Mouse (Mus musculus) cerebellum, postnatal 10 days (tissue): ENCODE data around the gene Map2k2.

Source experiments
- DNase-seq, 2 experiments: peaks; one replicate each; pipeline ENCODE4 v3.0.0; 2021; ENCODE audit warnings: mixed read lengths in 2 of 2

Gene Map2k2

DNA sequence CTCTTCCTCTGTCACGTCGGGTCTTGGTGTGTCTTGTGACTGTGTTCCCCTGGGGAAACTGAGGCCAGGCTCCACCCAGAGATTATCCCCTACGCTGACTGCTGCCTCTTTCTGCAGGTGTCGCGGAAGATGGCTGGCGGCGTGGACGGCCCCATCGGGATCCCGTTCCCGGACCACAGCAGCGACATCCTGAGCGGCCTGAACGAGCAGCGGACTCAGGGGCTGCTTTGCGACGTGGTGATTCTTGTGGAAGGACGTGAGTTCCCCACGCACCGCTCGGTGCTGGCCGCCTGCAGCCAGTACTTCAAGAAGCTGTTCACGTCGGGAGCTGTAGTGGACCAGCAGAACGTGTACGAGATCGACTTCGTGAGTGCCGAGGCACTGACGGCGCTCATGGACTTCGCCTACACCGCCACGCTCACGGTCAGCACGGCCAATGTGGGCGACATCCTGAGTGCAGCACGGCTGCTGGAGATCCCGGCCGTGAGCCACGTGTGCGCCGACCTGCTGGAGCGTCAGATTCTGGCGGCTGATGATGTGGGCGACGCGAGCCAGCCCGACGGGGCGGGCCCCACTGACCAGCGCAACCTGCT is 38.2 kb downstream of the Map2k2 start:
- DNase-seq: no peak

DNA sequence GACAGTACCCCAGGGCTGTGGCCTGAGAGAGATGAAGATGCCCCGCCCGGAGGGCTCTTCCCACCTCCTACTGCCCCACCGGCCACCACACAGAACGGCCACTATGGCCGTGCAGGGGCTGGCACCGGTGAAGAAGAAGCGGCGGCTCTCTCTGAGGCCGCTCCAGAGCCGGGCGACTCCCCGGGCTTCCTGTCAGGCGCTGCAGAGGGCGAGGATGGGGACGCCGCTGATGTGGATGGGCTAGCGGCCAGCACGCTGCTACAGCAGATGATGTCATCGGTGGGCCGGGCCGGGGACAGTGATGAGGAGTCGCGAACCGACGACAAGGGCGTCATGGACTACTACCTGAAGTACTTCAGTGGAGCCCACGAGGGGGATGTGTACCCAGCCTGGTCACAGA is 39.0 kb downstream of the Map2k2 start:
- DNase-seq: no peak

DNA sequence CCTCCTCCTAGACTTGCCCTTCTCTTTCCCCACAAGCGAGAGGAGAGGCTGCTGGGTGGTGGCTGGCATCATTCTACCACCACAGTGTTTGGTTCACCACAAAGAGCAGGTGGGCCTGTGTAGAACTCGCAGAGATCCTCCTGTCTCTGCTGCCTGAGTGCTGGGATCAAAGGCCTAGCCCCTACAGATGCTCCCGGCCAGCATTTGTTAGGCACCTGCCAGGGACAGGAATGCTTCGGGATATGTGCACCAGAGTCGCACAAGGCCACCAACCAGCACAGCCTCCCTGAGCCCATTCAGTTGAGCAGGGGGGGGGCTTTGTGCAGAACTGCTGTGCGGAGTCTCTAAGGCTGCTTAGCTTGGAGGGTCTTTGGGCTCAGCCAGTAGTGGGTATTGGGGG is 39.6 kb downstream of the Map2k2 start:
- DNase-seq: no peak

DNA sequence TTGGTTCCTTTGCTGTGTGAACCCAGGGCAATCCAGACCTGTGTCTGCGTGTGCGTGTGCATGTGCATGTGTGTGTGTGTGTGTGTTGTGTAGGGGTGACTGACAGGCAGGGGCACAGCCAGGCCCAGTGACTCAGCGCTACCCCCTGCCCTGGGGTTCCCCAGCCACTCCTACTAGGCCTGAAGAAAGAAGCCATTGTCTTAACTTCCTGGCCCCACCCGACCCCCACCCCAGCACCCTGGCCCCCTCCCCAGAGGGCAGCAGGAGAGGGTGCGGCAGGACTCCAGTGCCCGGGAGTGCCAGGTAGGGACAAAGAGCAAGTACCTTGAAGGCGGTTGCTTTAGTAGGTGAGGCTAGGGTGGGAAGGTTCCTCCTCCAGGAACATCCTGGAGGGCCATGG is 40.1 kb downstream of the Map2k2 start:
- DNase-seq: no peak

DNA sequence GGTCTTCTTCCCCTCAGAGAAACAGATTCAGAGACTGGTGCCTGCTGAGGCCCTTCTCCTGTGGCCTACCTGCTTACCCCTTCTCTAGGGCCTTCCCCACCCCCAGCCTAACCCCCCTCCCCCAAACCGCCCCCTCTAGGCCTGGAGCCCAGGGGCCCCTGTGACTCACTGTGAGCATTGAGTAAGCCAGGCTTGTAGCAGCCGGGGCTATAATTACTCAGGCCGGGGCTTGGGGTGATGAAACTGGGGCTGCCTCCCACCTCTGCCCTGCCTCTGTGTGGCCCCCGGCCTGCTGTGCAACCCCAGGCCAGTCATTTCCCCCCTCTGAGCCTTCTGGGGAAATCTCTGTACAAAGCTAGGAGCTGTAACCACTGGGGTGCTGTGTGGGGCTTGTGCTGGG is 40.6 kb downstream of the Map2k2 start:
- no peak for DNase-seq

DNA sequence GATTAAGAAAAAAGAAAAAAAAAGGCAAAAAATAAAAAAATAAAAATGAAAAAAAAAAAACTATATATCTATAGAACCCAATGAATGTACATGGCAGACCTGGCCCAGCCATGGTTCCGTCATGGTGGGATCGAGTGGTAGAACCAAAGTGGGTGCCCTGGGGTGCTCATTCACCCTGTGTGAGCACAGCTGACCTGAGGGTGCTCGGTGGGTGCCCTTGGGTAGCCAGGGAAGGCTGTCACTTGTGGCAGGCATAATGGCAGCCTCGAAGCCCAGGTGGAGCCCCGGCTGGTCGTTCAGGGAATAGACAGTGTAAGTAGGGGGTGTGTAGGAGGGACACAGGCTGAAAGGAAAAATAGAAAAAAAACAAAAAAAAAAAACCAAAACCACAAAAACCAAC is 45.5 kb downstream of the Map2k2 start:
- DNase-seq: no peak

DNA sequence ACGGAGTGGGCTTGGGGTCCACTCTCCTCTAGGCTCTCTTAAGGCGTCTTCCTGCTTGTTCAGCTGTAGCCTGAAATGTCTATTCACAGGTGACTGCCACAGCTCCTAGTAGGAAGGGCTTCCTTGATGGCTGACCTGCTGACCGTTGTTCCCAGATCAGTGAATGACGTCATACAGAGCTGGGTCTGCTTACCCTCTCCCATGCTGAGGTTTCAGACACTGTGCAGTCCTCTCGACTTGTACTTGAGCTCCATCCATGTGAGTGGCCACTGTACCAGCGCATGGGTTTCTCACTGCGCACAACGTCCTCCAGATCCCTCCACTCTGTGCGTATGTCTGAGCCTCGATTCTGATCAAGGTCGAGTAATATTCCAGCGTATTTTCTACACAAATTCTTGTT is 46.9 kb downstream of the Map2k2 start:
- DNase-seq: no peak

DNA sequence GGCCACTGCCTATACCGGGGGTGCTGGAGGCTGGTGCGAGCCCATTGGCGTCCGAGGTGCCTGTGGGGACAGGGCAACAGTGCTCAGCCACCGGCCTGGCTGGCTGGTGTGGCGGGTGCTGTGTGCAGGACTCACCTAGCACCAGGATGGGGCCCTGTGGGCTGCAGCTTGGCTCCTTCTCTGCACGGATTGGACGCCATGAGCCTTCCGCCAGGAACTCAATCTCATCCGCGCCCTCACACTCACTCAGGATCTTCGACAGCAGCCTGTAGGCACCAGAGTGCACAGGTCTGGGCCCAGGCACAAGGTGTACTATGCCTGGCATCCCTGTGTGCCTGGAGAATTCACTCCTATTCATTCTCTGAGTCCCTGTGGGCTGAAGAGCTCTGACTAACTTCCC is 48.6 kb downstream of the Map2k2 start:
- DNase-seq: no peak

DNA sequence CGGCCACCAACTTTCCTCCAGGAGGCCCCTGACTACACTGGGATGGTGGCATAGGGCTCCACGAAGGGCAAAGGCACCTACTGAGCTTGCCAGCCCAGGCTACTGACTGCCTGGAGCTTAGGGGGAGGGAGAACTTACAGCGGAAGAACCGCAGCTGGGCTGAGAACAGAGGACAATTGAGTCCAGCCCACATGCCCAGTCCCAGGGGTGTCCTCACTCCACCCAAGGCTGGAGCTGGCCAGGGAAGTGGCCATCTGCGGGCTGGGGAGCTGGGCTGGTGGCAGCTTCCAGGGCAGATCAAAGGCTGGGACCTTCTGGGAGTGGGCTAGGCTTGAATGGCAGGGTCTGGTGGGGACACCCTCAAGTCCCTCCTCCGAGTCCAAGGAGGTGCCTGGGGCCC is 49.0 kb downstream of the Map2k2 start:
- DNase-seq: no peak

DNA sequence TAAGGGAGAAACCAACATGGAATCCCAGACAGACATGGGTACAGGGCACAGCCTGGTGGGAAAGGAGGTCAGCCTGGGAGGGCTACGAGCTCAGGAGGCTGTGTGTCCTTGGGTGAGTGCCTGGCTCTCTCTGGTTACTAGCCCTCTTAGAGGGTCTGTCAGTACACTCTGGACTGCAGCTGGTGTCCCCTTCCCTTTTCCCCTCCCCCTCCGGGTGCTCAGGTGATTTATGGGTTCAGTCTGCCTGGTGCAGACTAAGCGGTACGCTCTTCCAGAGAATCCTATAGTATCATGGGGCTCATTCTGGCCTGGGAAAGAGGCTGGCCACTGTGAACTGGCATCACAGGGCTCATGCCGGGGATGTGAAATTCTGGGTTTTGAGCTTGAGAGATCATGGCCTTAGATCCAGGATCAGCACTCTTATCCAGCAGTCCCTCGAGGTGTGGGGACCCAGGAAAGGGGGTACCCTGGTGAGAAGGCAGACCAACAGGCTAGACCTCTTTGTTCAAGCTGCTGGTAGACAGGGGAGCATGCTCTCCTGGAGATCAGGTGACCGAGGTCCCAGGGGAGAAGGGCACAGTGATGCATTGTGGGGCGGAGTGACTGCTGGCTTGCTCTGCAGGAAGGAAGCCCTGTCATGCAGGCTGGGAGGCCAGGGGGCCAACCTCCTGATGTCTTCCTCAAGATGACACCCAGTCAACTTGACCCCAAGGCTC is 56.0 kb downstream of the Map2k2 start:
- DNase-seq: no peak

DNA sequence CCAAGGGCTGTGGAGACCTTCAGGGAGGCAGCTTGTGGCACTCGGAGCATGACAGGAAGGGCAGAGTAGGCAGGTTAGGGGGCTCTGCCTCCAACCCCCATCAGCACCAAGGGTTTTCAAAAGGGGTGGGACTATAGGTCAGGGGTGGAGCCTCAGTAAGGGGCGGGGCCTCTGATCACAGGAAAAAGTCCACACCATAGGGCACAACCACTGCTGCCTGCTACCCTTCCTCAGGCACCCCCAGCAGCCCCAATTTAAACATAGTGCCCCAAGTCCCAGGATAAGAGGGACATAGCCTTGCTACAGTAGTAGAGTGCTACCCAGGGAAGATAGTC is 56.6 kb downstream of the Map2k2 start:
- DNase-seq: no peak

DNA sequence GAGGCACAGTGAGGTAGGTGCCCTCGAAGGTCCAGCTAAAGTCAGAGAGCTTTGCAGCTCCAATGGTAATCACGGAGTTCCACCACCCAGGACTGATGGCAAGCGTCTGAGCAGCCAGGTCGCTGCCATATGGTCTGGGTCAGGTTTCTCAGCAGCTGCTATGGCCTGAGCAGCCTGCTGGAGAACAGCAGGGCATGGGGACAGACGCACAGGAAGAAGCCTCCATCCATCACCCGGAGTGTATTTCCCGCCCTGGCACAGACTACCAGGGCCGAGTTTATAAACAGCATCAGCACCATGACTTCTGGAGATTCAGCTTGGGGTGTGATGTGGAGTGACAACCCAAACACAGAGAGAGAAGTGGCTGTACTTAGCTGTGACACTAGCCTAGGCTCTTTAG is 59.4 kb downstream of the Map2k2 start:
- peak in 1 of 2 experiments; percentile 55 for DNase-seq

DNA sequence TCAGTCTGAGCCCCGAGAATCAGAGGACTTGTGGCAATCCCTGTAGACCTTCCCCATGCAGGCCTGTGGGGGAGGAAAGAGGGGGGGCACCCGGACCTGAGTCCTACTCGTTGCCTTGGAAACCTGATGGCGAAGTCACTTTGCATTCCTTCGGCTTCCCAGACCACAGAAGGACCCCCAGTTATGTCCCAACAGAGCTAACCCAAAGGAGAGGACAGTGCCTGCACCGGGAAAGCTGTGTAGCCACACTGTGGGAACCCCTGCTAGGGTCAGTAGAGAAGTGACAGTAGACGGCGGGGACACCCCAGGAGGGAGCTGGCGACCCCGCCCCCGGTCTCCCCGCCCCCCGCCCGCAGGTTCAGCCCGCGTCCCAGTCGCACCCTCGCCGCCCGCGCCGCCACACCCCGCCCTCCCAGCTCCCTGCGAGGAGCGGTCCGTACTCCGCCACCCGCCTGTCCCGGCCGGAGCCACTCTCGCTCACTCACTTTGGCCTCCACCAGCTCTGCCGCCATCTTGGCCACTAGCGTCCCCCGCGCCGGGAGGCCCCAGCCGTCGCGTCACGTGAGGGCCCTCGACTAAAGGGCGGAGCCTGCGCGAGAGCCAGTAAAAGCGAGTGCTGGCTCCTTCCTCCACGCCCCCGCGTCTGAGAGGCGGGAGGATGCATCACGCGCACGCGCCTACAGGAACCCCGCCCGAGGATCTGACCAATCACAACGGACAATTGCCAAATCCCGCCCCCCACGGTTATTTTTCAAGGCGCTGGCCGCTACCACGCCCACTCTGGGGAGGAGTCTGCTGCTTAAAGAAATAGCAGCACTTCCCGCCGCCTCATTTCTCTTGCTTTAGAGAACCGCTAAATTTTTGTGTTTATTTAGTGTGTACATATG is 61.7 kb downstream of the Map2k2 start, which contains the start of gene Pias4:
Gene Pias4, minus strand, starts transcription at position 724 of the 887 bp plus-strand sequence.
- DNase-seq: peak; percentile 100

DNA sequence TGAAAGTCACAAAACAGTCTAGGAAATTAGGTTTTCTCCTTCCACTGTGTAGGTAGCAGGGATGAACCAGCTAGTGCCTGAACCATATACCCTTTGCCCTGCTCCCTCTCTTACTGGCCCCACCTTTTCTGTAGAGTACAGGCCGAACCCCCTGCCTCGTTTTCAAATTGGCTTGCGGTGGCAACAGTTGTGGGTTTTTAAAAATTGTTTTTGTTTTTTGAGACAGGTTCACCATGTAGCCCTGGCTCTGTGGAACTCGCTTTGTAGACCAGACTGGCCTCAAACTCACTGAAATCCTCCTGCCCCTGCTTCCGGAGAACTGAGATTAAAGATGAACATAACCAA is 62.3 kb downstream of the Map2k2 start:
- peak in 1 of 2 experiments; percentile 64 for DNase-seq

DNA sequence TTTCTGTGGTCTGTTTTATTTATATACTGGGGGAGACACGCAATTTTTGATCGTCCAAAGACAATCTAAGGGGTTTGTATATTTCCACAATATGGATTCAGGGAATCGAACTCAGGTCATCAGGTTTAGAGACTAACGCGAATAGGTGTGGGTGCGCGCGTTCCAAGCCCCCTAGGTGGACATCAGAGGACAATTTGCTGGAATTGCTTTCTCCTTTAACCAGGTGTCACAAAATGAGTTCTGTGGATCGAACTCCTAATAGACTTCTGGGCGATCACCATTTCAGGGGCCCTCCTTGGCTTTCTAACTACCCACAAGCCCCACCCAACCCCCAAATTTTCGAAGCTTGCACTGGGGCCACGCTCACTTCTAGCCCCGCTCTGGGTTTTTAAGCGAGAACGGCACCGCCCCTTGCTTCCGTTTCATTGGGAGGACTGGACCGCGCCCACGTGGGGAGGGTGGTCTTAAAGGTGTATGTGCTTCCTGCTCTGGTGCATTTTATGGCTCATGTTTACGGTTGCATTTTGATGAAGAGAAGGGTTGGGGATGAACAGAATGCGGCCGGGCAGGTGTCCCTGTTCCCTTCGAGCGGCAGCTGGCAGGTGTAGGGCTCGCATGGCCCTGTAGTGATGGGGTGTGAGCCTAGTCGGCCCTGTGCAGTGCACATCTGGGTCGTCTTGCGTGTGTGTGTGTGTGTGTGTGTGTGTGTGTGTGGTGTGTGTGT is 63.0 kb downstream of the Map2k2 start:
- DNase-seq: peak; percentile 89 to 91

DNA sequence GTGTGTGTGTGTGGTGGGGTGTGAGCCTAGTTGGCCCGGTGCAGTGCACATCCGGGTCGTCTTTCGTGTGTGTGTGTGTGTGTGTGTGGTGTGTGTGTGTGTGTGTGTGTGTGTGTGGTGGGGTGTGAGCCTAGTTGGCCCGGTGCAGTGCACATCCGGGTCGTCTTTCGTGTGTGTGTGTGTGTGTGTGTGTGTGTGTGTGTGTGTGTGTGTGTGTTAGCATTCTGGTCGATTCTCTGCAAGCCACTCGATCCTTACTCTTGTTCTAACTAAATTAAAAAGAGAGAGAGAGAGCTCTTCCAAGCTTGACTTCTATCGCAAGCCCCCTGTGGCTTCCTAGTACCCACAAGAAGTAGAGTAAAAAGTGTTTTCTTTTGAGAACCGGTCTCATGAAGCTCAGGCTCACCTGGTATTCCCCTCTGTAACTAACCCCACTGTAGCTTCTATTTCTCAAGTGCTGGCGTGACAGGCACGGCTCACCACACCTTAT is 63.7 kb downstream of the Map2k2 start:
- peak in 1 of 2 experiments; percentile 51 for DNase-seq

DNA sequence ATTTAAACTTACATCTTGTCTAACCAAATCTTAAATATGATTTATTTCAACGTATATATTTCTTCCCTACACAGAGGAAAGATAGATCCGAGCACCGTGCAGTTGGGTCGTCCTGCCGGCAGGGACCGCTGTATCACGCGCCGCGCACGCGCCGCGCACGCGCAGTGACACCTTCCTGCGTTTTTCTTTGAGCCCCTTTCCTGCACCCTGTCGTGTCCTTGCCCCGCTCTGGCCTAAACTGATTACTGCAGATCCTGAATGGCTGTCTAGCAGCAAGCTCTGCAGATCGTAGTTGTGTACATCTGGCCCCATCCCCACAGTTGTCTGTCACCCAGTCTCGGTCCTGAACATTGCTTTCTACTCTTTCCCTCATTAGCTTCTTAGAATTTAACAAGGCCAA is 67.4 kb downstream of the Map2k2 start:
- DNase-seq: peak; percentile 91 to 92

DNA sequence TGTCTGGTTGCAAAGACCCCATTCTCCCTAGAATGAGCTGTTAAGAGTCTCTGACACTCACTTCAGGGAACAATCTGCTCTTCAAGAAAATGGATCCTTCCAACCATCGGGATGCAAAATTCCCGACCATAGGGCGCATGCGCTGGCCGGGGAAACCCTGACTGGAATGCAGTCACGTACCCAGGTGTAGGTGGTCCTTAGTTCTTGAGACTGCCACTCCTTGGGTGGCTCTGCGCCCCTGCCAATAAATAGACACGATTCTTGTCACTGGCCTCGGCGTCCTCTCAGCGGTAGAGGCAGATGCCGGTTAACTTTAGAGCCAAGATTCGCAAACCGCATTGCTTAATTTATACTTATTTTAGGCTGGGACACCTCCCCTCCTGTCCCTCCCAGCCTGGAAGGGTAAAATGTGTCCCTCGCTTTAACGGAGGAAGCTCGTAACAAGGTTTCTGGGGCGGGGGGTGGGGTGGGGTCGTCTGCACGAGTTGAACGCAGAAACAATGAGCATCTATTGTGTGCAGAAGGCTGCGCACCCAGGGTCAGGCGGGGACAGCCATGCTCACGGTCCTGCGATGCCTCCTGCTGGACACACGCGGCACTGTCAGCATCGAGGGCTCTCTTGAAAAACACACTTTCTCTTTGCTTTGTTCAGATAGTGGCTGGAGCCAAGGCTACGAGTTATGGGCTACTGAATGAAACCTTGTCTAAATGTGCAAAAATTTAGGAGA is 69.1 kb downstream of the Map2k2 start:
- peak; percentile 96 to 97 for DNase-seq

DNA sequence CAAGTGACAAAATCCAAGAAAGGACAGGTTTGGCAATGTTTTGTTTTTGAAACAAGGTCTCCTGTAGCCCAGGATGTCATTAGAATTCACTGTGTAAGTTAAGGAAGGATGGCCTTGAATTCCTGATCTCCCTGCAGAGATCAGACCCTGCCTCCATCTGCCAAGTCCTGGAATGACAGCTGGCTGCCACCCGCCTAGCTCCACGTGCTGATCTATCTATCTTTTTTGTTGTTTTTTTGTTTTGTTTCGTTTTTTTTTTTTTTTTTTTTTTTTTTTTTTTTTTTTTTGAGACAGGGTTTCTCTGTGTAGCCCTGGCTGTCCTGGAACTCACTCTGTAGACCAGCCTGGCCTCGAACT is 69.6 kb downstream of the Map2k2 start:
- DNase-seq: peak; percentile 78 to 79

DNA sequence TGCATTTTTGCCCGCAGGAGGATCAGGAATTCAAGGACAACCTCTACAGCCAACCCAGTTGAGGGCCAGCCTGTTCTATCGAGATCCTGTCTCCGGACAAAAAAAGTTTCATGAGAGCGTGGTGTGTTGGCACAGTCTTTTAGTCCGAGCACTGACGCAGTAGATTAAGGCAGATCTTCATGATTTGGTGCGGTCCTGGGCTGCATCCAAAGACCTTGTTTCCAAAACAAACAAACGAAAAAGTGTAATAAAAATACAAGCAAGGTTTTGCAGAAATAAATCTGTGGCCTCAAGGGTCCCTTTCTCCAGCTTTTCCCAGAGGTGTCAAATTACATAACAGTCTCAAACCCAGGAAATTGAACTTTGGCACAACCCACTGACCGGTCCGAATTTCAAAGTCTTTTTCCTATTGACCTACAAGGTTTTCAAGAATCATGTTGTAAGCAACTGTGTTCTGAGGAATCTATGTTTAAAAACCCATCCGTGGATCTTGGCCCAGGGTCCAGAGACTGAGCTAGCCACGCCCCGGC is 70.3 kb downstream of the Map2k2 start:
- peak in 1 of 2 experiments; percentile 54 for DNase-seq

DNA sequence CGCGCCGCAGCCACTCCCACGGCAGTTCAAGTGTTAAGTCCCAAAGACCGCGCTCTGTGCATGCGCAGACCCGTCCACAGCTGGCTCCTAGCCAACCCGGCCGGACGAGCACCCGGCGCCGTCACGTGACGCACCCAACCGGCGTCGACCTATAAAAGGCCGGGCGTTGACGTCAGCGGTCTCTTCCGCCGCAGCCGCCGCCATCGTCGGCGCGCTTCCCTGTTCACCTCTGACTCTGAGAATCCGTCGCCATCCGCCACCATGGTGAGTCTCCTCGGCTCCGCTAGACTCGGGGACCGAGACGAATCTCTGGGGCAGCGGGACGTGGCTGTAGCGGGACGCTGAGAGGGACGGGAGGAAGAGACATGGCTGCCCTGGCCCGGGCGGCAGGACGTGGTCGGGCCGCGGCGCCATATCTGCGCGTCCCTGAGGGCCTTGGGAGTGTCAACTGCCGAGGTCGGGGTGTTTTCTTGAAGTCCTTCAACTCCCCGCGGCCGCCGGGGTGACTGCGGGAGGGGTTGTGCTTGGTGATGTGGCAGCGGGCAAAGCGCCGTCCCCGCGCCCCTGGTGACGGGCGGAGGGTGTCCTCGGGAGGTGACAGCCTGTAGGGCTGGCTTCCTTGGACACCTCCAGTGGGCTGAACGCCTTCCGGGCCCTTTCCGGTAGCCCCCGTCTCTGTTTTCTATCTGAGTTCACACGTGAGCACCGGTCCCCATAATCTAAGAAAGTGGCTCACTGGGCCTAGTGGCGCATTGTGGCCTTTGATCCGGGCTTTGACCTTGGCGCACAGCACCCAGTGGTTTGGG is 71.0 kb downstream of the Map2k2 start, which contains the start of gene Eef2:
Gene Eef2, plus strand, starts transcription at position 166 of the 806 bp plus-strand sequence.
- DNase-seq: peak; percentile 100
